Mouse (Mus musculus): ENCODE measurements around the gene Rab25. TPM values are rescaled to one million over a fixed set of nuclear protein-coding genes. Genes with fewer than 3 reads are reported as not detected.
A peak's percentile ranks its signal among the peaks of the same experiment; 100 is the strongest.
"Not testable (repeated sequence)": the region's sequence is repeated elsewhere in the genome, so short reads cannot be mapped to it uniquely, and the experiment has no call there.

Rab25 gene
- polyA plus RNA-seq, 1 experiment from 2014 or later: 0.29 TPM

DNA sequence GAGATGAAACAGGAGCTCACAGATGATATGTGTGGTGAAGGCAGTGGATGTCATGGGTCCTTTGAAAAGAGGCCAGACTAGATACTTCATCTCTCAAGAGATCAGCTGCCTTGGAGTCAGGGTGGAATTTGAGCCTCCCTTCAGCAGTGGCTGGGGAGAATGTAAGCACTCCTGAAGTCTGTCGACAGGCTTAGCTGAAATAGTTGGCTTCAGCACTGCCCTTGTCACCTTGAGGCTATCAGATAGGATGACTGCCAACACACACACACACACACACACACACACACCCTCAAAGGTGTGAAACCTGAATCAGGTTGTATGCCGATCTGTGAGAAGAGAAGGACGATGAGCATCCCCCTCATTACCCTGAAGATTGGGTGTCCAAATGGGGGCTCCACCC is 42.9 kb upstream of the Rab25 start:
- Histone ChIP-seq H3K9me3 (ENCODE audit: low read length) (no peaks in the 10 kb centered on the region), H3K36me3 (replicated peaks; ENCODE audit: insufficient read depth, low read length) (peaks cover 20% of the 10 kb centered on the region), H3K4me2 (ENCODE audit: low read depth, low read length) (no peak overlapping the region), H3K27ac (ENCODE audit: low read depth) (no peak overlapping the region), H3K9ac (replicated peaks) (no peak overlapping the region), H3K4me3 (ENCODE audit: low read depth, low read length) (no peak overlapping the region), H3K4me1 (ENCODE audit: insufficient read depth) (peaks cover 24% of the 10 kb centered on the region), H3K27me3 (ENCODE audit: insufficient read depth, low read length) (no peaks in the 10 kb centered on the region)
- TF ChIP-seq EP300 (IDR thresholded peaks at IDR 0.05; ENCODE audit: low read depth) (no peak), CTCF (IDR thresholded peaks at IDR 0.05; ENCODE audit: low read depth) (no peak)
- 45% methylated on average over 3 of the region's 3 CpGs for WGBS (ENCODE audit: insufficient replicate concordance)
- ATAC-seq (peak; percentile 40), DNase-seq (peak; percentile 36)

DNA sequence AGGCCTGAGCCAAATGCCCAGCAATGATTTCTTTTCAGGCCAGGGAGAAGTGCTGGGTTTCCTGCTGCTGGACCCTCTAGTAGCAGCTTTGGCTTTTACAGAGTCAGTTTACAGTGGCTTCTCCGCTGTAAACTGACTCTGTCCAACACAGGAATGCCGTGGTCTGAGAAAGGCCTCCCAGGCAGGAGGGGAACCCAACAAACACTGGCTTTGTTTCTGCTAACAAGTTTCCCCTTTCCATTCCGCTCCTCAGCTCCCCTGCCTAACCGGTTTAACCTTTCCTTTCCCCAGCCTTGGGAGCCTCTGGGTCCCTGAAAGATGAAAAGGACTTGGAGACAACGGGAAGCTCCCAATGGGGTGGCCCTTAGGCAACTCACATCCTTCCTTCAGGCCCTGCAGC is 42.1 kb upstream of the Rab25 start:
- no peak for DNase-seq
- Histone ChIP-seq H3K4me3 (ENCODE audit: low read depth, low read length) (no peak overlapping the region), H3K9me3 (ENCODE audit: low read length) (no peaks in the 10 kb centered on the region), H3K4me1 (ENCODE audit: insufficient read depth) (peaks cover 24% of the 10 kb centered on the region), H3K4me2 (ENCODE audit: low read depth, low read length) (no peak overlapping the region), H3K9ac (replicated peaks) (no peak overlapping the region), H3K36me3 (replicated peaks; ENCODE audit: insufficient read depth, low read length) (peaks cover 26% of the 10 kb centered on the region), H3K27ac (ENCODE audit: low read depth) (no peak overlapping the region), H3K27me3 (ENCODE audit: insufficient read depth, low read length) (no peaks in the 10 kb centered on the region)
- 45% methylated on average over 5 of the region's 5 CpGs for WGBS (ENCODE audit: insufficient replicate concordance)
- no peak for TF ChIP-seq EP300 (IDR thresholded peaks at IDR 0.05; ENCODE audit: low read depth)
- TF ChIP-seq CTCF (IDR thresholded peaks at IDR 0.05; ENCODE audit: low read depth): no peak
- no peak for ATAC-seq

DNA sequence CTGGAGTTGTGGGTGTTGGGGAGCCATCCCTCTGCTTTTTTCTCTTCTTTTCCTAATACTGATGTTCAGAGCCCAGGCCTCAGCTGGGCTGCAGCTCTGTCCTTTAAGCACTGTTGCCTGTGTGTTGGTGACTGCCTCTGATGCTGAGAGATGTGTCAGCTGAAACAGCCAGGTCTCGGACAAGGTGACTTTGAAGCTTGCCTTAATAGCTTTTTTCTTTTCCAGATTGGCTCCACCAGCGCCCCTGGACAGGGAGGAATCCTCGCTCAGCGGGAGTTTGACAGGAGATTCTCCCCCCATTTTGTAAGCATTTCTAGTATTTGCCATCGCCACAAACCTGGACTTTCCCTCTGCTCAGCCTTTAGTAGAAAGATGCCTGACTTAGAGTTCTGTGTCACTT is 38.5 kb upstream of the Rab25 start:
- Histone ChIP-seq H3K27ac (ENCODE audit: low read depth) (no peak overlapping the region), H3K4me2 (ENCODE audit: low read depth, low read length) (no peak overlapping the region), H3K4me3 (ENCODE audit: low read depth, low read length) (no peak overlapping the region), H3K36me3 (replicated peaks; ENCODE audit: insufficient read depth, low read length) (peaks cover 36% of the 10 kb centered on the region), H3K9me3 (ENCODE audit: low read length) (no peaks in the 10 kb centered on the region), H3K9ac (replicated peaks) (no peak overlapping the region), H3K27me3 (ENCODE audit: insufficient read depth, low read length) (no peaks in the 10 kb centered on the region), H3K4me1 (ENCODE audit: insufficient read depth) (peaks cover 8% of the 10 kb centered on the region)
- ATAC-seq: no peak
- no peak for DNase-seq
- WGBS (ENCODE audit: insufficient replicate concordance): 85% methylated on average over 5 of the region's 5 CpGs
- TF ChIP-seq CTCF (IDR thresholded peaks at IDR 0.05; ENCODE audit: low read depth) (no peak), EP300 (IDR thresholded peaks at IDR 0.05; ENCODE audit: low read depth) (no peak)

DNA sequence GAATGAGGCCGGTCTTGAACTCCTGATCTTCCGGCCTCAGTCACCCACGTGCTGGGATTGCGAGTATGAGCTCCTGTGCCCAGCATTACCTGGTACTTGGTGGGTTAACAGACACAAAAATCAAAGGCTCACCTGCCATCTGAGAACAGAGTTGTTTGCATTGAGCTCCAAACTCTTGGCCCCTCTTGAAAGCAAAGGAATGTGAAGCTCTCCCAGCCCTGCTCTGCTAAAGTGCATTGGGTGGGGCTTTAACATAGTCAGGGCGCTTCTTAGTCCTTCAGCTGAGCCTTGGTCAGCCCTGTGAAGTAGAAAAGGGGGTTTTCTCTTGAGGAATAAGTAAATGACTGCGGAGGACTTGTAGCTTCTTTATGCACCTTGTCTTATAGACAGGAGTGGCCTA is 37.7 kb upstream of the Rab25 start:
- DNase-seq (no peak), ATAC-seq (no peak)
- no peak for TF ChIP-seq EP300 (IDR thresholded peaks at IDR 0.05; ENCODE audit: low read depth)
- no peak for TF ChIP-seq CTCF (IDR thresholded peaks at IDR 0.05; ENCODE audit: low read depth)
- Histone ChIP-seq H3K36me3 (replicated peaks; ENCODE audit: insufficient read depth, low read length) (peaks cover 39% of the 10 kb centered on the region), H3K27me3 (ENCODE audit: insufficient read depth, low read length) (no peaks in the 10 kb centered on the region), H3K9ac (replicated peaks) (no peak overlapping the region), H3K4me2 (ENCODE audit: low read depth, low read length) (no peak overlapping the region), H3K27ac (ENCODE audit: low read depth) (no peak overlapping the region), H3K4me1 (ENCODE audit: insufficient read depth) (peaks cover 5% of the 10 kb centered on the region), H3K9me3 (ENCODE audit: low read length) (no peaks in the 10 kb centered on the region), H3K4me3 (ENCODE audit: low read depth, low read length) (no peak overlapping the region)
- 87% methylated on average over 6 of the region's 6 CpGs for WGBS (ENCODE audit: insufficient replicate concordance)

DNA sequence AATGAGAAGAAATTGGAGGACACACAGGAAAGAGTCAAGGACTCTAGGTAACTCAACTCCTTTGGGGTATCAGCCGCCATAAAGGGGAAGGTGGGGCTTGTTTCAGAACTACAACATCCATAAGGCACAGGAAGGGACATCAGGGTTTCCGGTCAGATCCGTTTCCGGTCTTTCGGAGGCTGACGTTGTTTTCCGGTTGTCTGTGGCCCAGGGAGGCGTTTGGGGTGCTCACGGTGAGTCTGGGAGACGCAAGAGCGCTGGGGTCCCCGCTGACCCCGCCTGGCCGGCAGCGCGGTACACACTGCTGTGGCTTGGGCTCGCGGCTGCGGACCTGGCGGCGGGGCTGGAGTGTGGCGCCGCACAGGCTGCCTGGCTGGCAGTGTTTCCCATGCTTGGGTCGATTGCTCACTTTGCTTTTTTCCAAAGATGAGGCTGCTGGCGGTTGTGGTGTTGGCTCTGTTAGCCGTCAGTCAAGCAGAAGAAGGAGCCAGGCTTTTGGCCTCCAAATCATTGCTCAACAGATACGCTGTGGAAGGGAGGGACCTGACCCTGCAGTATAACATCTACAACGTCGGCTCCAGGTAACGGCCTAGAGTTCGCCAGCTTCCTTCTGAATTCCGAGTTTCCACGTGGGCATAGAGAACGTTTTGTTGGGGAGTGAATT is 31.5 kb upstream of the Rab25 start:
- peaks cover 12% of the 10 kb centered on the region; the same call in 1 of the 2 replicates for H3K4me1 ChIP-seq (ENCODE audit: insufficient read depth)
- peak; percentile 84 for DNase-seq
- peak overlapping the region; percentile 87 for H3K27ac ChIP-seq (ENCODE audit: low read depth)
- no peak for TF ChIP-seq EP300 (IDR thresholded peaks at IDR 0.05; ENCODE audit: low read depth)
- no peak for TF ChIP-seq CTCF (IDR thresholded peaks at IDR 0.05; ENCODE audit: low read depth)
- under 1% methylated on average over 34 of the region's 34 CpGs for WGBS (ENCODE audit: insufficient replicate concordance)
- H3K9ac ChIP-seq (replicated peaks): peak overlapping the region; percentile 93
- H3K9me3 ChIP-seq (ENCODE audit: low read length): no peaks in the 10 kb centered on the region
- H3K27me3 ChIP-seq (ENCODE audit: insufficient read depth, low read length): no peaks in the 10 kb centered on the region
- H3K36me3 ChIP-seq (replicated peaks; ENCODE audit: insufficient read depth, low read length): peaks cover 14% of the 10 kb centered on the region
- peak; percentile 92 for ATAC-seq
- H3K4me3 ChIP-seq (ENCODE audit: low read depth, low read length): peak overlapping the region; percentile 86
- H3K4me2 ChIP-seq (ENCODE audit: low read depth, low read length): peak overlapping the region; percentile 78

DNA sequence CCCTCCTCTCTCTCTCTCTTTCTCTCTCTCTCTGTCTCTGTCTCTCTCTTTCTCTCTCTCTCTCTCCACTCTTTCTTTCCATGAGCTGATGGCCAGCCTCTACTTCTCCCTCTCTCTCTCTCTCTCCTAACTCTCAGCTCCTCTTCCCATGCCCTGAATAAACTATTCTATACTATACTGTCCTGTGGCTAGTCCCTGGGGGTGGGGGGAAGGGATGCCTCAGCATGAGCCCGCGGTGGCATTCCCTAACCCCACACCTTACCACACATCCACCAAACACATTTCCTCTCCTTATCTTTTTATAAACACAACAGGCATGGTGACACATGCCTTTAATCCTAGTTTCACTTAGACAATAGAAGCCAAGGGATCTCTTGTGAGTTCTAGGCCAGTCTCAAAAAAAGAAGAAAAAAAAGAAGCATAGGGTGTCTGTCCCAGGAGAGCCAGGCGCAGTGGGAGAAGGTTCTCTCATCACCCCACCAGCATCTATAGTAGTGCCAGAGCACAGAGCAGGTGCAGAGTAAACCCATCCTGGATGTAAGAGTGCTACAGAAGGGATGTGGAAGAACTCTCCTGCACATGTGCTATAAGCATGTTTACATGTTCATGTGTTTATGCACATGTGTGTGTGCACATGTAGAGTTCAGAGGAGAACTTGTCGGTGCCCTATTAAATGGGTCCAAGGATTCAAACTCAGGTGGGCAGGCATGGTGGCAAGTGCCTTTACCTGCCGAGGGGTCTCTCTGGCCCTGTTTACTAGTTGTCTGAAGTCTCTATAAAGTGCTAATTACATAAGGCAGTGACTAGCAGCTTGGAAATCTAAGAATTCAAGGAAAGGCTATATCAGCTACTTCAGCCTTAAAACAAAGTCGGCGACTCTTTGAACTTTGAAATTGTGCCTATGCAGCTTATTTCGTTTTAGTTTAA is 30.7 kb upstream of the Rab25 start:
- Histone ChIP-seq H3K9ac (replicated peaks) (no peak overlapping the region; the same call in 1 of the 2 replicates), H3K36me3 (replicated peaks; ENCODE audit: insufficient read depth, low read length) (peaks cover 14% of the 10 kb centered on the region), H3K27me3 (ENCODE audit: insufficient read depth, low read length) (no peaks in the 10 kb centered on the region), H3K4me2 (ENCODE audit: low read depth, low read length) (peak overlapping the region; percentile 78), H3K9me3 (ENCODE audit: low read length) (no peaks in the 10 kb centered on the region), H3K4me3 (ENCODE audit: low read depth, low read length) (peak overlapping the region; percentile 86), H3K4me1 (ENCODE audit: insufficient read depth) (peaks cover 12% of the 10 kb centered on the region; the same call in 1 of the 2 replicates), H3K27ac (ENCODE audit: low read depth) (no peak overlapping the region)
- TF ChIP-seq CTCF (IDR thresholded peaks at IDR 0.05; ENCODE audit: low read depth): no peak
- TF ChIP-seq EP300 (IDR thresholded peaks at IDR 0.05; ENCODE audit: low read depth): no peak
- no peak for DNase-seq
- WGBS (ENCODE audit: insufficient replicate concordance): 40% methylated on average over 8 of the region's 8 CpGs
- no peak for ATAC-seq

DNA sequence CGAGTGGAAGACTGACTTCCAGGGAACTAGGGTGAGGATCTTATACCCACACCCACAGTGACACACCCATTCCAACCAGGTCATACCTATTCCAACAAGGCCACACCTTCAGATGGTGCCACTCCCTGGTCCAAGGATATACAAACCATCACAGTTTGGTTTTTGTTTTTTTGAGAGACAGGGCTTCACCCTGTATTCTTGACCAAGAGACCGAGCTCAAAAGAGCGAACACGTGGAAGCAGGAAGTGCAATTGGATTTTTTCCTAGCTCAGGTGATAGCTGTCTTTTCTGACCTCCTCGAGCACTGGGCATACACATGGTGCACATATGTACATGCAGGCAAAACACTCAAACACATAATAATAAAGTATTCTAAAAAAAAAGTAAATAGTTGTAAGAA is 29.7 kb upstream of the Rab25 start:
- H3K4me2 ChIP-seq (ENCODE audit: low read depth, low read length); ATAC-seq; DNase-seq; H3K9ac ChIP-seq (replicated peaks); H3K27me3 ChIP-seq (ENCODE audit: insufficient read depth, low read length); H3K4me3 ChIP-seq (ENCODE audit: low read depth, low read length); H3K27ac ChIP-seq (ENCODE audit: low read depth); H3K9me3 ChIP-seq (ENCODE audit: low read length): not testable (repeated sequence)
- H3K36me3 ChIP-seq (replicated peaks; ENCODE audit: insufficient read depth, low read length): peaks cover 11% of the 10 kb centered on the region
- H3K4me1 ChIP-seq (ENCODE audit: insufficient read depth): peaks cover 12% of the 10 kb centered on the region; the same call in 1 of the 2 replicates
- WGBS (ENCODE audit: insufficient replicate concordance): 76% methylated on average over 5 of the region's 5 CpGs

Data from liver, postnatal 0 days (tissue).